Mouse (Mus musculus) embryo, embryonic 11 days (tissue): ENCODE data around the gene Prpf40b.
A peak's percentile ranks its signal among the peaks of the same experiment; 100 is the strongest.
"Not testable (repeated sequence)": the region's sequence is repeated elsewhere in the genome, so short reads cannot be mapped to it uniquely, and the experiment has no call there.

Source experiments
- DNase-seq: peaks from one replicate; pipeline ENCODE4 v3.0.0-alpha.2; 2015

Prpf40b gene

DNA sequence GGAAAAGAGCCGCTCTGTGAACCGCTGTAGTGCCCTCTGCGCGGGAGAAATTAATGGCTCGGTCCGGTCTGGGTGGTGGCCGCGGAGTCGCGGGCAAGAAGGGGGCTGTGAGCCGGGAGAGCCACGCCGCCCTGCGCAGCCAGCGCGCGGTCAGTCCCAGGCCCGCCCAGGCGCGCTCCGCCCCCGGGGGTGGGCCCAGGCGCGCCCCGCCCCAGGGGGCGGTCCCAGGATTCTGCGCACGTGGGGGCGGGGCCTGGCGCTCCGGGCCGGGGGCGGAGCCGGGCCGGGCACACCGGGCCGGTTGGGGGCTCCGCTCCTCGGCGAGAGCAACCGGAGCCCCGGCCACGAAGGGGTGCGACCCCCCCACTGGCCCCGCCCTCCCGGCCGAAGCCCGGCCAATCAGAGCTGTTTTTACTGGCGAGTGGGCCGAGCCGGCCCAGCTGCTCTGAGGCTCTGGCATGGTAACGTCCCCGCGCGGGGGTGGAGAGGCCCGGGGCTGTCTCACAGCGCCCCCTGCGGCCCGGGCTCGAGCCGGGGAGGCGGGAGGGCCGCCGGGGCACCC, at the start of gene Prpf40b:
Gene Prpf40b (plus strand): TSS at position 275 of the 562 bp plus-strand sequence.
- peak; percentile 95 for DNase-seq

DNA sequence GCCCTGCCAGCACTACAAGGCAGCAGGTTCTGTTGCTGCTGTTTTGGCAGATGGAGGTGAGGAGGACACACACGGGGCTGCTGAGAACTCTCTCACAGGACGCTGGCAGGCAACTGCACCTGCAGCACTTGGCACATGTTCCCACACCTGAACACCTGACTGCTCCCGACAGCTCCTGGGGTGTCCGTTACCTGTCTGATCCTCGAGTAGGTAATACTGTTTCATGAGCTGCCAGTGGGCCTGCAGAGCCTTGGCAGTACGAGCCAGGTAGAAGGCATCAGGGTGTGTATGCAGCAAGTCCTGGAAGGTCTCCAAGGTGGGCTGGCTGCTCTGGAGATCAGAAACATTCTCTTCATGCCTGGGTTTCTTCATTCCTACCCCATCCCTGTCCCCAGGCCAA, 48.2 kb upstream of the Prpf40b start:
- not testable (repeated sequence) for DNase-seq

DNA sequence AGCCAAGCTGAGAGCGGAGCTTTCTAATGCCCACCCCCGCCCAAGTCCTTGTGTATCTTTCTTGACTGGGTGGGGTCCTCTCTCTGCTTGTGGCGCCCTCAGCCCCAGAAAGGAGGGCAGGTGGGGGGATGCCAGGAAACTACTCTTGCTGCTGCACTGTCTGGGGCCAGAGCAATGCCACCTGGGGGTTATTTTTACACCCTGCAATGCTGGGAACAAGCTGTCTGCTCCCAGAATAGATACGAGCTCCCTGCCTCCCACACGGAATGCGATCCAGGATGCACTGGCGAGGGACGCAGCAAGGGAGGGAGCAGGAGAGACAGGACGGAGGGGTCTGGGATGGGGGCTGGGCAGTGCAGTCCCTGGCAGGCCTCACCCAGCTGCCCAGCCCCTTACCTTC, 45.9 kb upstream of the Prpf40b start:
- no peak for DNase-seq

DNA sequence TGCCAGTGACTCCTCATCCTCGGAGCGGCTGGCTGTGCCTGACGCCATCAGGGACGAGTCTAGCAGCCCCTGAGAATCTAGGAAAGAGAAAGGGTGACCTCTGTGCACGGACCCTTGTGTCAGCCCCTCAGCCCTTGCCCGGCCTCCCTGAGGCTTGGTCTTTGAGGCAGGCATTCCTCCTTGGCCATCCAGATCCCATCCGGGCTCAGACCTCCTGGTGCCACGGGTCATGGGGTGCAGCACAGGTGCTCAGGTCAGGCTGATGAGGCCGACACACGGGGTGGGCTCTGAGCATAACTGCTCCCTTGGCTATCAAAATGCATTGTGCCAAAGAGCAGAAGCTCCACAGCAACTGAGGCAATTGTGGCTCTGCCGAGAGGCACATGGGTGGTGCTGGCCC, 44.9 kb upstream of the Prpf40b start:
- no peak for DNase-seq

DNA sequence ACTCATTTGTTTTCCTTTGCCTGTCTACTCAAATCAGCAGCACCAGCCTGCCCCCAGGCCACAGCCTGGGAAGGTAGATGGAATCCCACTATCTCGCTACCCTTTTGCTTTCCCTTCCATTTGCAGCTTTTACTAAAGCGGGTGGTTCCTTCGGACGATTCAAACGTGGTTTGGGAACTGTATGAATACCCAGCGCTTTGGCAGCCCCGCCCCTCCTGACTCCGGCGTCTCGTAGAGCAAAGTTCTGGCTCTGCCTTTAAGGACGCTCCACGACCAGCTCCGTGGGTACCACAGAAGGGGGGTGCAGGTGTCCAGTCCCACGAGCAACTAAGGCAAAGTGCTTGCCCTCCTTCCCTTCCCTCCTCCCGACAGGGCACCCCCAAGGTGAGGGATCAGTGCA, 43.8 kb upstream of the Prpf40b start:
- not testable (repeated sequence) for DNase-seq

DNA sequence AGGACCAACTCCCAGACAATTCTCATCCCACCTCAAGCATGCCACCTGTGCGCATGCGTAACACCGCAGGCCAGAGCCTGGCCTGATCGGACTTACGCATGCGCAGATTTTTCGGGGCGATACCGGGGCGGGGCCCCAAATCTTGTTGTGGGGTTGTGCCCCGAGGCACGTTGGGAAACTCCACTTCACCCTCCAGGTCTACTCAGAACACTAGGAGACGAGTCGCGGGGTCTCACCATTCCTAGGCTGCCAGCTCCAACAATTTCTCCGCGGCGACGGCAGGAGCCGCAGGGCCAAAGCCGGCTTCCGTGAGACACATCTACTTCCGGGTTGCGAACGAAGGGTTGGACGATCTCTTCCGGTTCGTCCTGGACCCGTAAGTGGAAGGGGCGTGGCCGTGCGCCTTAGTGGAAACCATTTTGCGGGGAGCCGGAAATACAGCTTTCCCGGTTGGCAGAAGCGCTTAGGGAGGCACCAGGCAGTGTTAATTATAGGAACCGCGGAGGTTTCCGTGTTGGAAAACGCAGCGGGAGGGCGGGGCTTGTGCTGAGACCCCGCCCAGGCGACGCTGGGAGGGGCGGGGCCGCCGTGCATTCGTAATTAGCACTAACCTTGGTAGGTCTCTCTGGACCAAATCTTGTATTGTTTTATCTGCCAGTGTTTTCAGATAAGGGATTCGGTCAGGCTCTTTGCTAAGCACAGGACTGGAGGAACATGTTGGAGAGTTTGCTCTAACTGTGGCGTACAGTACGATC, 43.1 kb upstream of the Prpf40b start, which contains the start of gene Mcrs1:
Gene Mcrs1 (minus strand): TSS at position 336 of the 755 bp plus-strand sequence.
- peak; percentile 100 for DNase-seq

DNA sequence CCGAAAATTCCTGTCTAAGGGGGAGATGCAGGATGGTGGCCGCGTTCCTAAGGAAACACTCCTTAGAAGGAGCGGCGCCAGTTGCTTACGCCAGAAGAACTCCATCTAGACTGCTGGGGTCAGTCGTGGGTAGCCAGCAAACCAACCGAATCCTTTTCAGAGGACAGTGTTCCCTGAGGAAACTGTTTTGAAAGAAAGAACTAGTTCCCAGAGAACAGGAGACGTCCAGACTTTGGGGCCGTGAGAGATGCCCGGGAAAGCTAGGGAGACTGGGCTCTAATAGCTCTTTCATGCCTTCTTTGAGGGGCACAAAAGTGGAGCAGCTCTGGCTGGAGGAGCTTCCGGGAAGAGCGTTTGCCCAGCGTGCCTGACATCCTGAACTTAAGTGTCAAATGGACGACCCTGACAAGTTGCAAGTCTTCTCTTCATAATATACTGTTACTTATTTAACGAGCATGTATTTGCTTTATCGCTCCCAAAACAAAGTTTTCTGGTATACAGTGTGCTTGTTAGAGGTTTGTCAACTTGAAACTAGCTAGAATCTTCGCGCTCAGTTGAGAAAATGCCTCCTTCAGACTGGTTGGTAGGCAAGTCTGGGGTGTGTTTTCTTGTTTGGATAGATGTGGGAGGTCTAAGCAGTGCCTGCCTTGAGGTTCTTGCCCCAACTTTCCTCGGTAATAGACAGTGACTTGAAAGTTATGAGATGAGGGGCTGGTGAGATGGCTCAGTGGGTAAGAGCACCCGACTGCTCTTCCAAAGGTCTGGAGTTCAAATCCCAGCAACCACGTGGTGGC, 42.3 kb upstream of the Prpf40b start:
- DNase-seq: peak; percentile 77

DNA sequence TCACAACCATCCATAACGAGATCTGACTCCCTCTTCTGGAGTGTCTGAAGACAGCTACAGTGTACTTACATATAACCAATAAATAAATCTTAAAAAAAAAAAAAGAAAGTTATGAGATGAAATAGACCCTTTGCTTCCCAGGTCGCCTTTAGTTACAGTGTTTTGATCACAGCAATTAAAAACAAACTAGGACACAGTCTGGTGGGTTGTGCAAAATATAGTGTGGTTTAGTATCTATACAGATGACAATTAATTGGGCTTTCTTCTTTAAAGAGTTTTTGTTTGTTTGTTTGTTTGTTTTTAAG, 41.8 kb upstream of the Prpf40b start:
- DNase-seq: not testable (repeated sequence)

DNA sequence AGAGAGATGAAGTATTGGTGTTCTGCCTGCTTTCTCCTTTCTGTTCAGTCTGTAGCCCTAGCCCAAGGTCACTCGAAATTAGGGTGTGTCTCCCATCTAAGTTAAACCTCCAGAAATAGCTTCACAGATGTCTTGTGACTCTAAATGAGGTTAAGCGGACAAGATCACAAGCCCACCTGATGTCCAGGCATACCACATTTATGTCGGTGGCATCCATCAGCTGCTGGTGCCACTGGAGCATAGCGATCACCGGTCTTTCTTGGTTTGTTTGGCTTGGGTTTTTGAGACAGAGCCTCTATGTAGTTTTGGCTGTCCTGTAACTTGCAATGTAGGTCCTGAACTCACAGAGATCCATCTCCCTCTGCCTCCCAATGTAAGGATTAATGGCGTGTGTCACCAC, 41.1 kb upstream of the Prpf40b start:
- no peak for DNase-seq

DNA sequence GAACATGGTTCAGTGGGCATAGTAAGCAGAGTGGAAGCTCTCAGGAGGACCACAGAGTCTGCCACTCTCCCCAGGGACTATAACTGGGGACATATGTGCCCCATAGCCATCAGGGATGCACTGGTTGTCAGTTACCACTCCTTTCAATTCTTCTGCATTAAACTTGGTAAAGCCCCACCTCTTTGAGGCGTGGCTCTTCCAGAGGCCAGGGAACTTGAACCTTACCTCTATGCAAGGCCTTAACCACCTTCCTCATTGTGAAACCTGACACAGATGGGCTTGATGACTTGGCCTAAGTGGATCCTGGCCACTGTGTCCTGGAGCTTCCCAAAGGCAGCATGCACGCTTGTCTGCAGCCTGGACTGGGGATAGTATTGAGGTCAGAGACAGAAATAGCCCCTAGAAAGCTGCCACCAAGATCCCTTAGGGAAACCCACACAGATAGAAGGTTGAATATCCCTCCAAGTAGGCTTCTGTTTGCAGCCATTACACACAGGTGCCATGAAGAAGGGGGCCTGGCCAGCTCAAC, 40.3 kb upstream of the Prpf40b start:
- DNase-seq: no peak

DNA sequence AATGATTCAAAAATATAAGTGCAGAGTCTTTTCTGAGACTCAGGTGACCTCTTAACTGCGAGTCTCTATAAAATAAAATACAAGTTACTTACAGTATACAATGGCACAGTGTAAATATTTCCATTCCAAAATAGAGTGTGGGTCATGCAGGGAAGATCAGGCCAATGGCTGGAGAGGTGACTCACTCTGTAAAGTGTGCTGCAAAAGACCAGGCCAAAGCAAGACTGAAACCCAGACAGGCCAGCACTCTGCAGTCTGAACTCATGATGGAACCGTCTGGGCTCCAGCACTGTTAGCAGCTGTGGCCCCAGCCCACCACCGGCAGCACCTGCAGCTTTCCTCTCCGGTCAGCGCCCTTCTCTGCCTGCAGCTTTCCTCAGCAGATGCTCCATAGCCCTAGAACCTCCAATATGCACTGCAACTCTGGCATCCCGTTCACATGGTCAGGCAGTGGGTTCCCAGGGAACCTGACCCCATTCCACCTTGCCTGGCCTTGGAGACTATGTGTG, 39.6 kb upstream of the Prpf40b start:
- no peak for DNase-seq

DNA sequence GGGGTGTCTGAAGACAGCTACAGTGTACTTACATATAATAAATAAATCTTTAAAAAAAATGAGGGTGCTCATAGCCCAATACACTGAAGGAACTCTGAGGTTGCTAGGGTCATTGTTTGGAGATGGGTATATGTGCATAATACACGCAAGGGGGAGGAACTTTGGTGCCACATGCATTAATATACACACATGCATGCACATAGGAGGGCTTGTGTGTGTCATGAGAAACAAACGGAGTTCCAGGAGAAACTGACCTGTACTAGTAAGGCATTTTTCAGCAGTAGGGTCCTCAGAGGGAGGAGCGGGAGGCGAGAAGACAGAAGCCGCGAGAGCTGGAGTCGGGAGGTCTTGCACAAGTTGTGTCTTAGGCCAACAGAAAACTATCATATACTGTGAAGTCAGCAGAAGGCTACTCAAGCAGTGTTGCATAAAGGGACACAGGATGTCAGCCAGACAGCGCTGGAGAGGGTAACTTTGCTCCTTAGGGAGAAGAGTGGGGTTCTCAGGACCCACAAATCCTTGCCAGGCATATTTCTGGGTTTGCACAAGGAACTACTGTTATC, 35.6 kb upstream of the Prpf40b start:
- DNase-seq: no peak

DNA sequence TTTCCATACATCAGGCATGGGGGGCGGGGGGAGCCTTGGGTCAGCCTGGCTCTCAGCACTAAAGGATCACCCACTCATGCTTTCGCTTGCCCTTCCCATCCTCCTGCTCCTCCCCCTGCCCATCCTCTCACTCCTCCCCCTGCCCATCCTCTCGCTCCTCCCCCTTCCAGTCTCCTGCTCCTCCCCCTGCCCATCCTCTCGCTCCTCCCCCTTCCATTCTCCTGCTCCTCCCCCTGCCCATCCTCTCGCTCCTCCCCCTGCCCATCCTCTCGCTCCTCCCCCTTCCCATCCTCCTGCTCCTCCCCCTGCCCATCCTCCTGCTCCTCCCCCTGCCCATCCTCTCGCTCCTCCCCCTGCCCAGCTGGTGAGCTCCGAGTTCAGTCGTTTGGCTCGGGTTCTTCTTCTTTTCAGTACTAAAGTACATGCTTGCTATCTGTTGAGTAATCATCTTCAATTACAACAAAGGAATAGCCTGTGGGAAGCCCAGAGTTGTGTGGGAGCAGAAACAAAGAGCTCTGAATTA, 35.1 kb upstream of the Prpf40b start:
- peak; percentile 83 for DNase-seq

DNA sequence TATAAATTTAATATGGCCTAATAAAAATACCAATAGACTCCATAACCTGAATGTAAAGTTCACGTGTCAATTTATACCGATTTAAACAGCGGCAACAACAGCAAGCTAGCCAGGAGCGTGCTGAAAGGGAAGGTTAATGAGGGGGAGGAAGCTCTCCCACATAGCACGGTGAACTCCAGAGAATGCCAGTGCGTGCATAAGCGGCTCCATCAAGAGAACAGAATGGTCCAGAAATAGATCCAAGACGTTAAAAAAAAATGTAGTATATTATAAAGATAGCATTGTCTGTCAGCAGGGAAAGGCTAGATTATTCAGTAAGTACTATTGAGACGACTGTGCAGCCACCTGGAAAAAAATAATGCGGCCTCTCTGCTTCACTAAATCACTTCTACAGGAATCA, 32.2 kb upstream of the Prpf40b start:
- DNase-seq: no peak

DNA sequence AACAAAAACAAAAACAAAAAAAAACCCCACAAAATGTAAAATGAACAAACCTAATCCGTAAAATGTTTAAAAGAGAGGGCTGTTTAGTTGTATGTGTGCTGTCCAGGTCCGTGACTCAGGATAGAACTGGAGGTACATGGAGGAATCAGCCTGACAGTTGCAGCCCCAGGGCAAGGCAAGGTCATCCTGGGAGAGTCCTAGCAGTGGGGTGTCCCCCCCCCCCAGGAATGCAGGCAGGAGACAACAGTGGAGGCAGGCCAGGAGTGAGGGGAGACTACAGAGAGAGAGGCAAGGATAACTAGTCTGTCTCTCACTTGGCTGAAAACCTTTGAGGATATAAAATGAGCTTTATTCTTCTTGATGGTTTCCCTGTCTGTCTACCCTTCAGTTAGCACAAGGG, 30.5 kb upstream of the Prpf40b start:
- DNase-seq: no peak

DNA sequence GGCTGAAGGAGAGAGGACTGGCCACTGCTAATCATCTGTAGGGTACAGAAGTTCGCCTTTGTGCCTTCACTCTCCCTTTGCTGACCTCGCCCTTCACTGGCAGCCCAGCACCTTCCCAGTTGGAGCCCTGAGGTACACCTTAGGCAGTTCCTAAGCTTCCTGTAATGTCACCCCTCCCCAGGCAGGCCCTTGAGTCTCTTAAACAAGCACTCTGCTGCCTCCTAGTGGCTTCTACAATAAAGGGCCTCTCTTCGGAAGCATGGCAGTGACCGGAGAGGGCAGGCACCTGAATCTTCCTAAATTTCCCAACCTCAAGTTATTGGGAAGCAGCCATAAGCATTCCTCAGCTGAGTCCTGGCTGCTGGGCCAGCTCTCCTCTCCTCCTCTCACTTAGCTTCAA, 29.2 kb upstream of the Prpf40b start:
- peak; percentile 91 for DNase-seq

DNA sequence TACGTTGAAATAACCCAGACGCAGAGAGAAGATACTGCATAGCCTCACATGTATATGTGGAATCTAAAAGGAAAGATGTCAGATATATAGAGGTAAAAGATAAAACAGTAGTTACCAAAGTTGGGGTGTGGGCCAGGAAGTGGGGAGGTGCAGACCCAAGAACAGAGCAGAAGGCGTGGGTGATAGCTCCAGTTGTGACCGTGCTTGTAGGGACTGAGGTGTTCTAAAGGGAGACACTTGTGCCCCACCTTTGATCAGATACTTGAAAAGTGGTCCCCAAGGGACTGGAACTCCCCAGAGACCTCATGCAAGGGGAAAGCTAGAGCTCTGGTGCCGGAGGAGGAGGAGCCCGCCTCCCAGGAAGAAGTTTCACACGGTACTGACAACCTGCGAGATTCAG, 18.8 kb upstream of the Prpf40b start:
- DNase-seq: no peak

DNA sequence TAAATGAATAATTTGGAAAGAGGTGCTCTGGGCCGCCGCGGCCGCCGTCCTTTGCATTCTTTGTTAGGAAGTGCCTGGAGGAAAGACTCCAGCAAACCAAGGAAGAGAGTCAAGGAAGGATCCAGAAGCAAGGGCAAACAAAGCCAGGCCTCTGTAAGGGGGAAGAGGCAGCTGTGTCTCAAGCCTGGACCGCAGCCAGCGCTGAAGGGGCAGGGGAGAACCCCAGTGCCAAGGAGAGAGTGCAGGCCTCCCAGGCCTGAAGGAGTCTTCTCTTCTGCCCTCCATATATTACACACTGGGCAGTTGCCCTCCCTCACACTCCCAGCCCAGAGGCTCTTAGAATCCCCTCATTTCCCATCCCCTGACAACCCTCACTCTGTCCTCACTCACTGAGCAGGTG, 16.6 kb upstream of the Prpf40b start:
- no peak for DNase-seq

DNA sequence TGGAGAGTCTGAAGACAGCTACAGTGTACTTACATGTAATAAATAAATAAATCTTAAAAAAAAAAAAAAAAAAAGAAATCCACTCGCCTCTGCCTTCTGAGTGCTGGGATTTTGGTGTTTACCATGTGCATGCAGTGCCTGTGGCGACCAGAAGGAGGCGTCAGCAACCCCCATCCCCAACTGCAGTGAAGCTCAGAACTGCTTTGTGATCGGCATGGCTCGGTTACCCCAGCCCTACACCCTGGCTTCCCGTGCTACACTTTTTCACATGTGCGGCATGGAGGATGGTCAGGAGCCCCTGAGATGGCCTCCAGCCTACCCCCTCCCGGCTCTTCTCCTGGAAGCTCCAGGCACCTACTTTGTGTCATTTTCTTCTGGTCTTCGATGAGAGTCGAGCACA, 11.4 kb upstream of the Prpf40b start:
- no peak for DNase-seq

DNA sequence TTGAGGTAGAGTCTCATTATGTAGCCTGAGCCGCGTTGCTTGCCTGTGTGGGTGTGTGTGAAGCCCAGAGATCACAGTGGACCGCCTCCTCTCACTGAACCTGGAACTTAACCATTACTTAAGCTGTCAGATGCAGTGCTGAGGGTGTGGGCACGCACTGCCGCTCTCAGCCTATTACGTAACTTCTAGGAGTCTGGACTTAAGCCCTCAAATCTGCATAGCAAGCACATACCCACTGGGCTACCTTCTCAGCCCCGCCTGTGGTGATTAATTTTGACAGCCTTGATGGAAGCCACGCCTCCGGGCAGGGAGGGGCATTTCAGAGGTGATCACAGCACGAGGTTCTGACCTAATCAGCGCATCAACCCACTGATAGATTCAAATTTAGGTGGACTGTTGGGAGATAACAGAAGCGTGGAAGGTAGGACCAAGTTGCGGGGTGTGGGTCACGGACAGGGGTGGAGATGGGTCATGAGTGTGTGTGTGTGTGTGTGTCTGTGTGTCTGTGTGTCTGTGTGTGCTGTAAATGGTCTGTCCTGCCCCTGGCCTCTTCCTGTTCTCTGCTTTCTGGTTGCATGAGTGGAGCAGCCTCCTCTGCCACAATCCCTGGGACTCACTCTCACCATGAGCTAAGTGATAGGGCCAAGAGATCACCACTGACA, 10.2 kb upstream of the Prpf40b start:
- DNase-seq: peak; percentile 32

DNA sequence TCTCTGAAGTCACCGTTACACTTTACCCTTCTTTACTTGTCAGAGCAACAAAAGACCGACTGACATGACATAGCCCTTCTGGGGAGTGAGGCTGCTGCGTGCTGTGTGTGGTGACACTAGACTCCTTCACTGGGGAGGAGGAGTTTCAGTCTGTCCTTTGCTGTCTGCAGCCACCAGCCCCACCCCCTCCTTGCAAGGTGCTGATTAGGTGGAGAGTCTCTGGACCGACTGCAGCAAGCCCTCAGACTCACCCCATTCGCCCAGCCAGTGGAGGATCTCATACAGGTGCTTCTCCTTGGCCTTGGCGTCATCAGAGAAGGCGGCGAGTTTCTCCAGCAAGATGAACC, 9.7 kb upstream of the Prpf40b start:
- DNase-seq: no peak

DNA sequence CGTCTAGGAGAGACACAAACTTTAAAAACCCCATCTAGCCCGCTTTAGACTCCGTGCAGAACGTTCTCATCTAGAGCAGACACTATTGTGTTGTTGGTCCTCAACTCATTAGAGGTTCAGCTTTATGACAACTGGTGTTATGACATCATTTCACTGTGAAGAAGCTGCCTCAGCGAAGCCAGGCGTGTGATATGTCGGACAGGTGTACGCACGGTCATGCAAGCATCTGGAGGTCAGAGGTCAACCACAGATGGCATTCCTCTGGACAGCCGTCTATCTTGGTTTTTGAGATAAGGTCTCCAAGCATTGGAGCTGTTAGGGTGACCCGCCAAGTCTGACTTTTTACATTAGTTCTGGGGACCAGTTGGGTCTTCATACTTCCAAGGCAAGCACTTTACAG, 4.3 kb upstream of the Prpf40b start:
- no peak for DNase-seq

DNA sequence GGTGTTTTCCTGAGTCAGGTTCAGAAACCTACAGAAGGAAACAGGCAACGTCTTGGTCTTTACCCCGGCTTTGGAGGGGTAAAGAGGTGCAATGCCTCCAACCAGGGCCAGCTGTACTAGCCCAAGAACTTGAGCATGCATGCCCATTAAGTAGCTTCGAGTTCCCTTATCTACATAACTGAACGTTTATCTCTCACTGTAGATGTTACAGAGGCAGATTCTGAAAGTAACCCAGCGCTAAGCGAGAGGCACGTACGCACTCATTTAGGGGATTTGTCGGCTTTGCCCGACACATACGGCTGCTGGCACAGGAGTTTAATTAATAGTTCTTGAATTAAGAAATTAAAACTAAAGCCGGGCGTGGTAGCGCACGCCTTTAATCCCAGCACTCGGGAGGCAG, 600 bp upstream of the Prpf40b start:
- peak; percentile 14 for DNase-seq
